Comparison of ENCODE assay signal across 15 mouse cellular contexts in the genomic region with DNA sequence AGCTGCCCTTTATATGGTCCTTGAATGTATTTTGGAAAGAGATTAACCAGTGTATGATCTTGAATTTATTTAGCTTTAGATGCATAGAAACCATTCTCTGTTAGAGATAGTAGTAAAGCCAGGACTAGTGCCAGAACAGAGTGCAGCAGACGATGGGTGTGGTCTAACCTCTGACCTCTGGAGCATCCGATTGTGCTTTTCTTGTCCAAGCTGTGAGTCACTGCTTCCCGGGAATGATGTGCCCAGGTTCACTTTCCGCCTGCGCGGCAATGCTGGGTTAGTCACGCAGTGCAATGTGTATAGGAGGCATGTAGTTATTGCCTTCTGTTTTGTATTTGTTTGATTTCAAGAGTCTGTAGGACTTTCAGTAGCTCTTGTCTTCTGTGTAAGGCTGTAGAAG. TPM values are rescaled to one million over a fixed set of nuclear protein-coding genes. Genes with fewer than 3 reads are reported as not detected.
DNase-seq lines count a peak whose midpoint lies in the region; ATAC-seq and TF ChIP-seq lines count a peak whose summit lies in the region.
"Had no signal": no experiment of that assay in that cellular context is flagged by ENCODE, and none has a peak within 500 bp of the region (broad histone marks: within the 10 kb centered on the region; RNA-seq: fewer than 3 reads in every experiment).

No protein-coding gene starts in this region.

- no peak overlapping the region for H3K4me3 ChIP-seq in heart, embryonic 11.5 days (ENCODE audit: low read depth, low read length)
- no peak overlapping the region for H3K4me3 ChIP-seq in ES-Bruce4 (ENCODE audit: low read depth, low read length)
- no peak overlapping the region for H3K4me3 ChIP-seq in lung, postnatal 0 days (ENCODE audit: low read depth, low read length)
- H3K4me3 ChIP-seq: erythroblast, embryonic 14.5 days; intestine, embryonic 15.5 days; liver, embryonic 15.5 days; neural tube, embryonic 12.5 days had no signal

- WGBS in heart, embryonic 11.5 days (ENCODE audit: insufficient replicate concordance): 86% methylated on average over 7 of the region's 7 CpGs
- 67% methylated on average over 7 of the region's 7 CpGs for WGBS in lung, postnatal 0 days

- no peaks in the 10 kb centered on the region for H3K9me3 ChIP-seq in heart, embryonic 11.5 days (replicated peaks; ENCODE audit: control insufficient read depth, low read length)
- no peaks in the 10 kb centered on the region for H3K9me3 ChIP-seq in ES-Bruce4 (replicated peaks; ENCODE audit: control insufficient read depth, insufficient read depth, low read length, poor library complexity, severe bottlenecking)
- no peaks in the 10 kb centered on the region for H3K9me3 ChIP-seq in lung, postnatal 0 days (ENCODE audit: low read length)
- H3K9me3 ChIP-seq: intestine, embryonic 15.5 days; liver, embryonic 15.5 days; neural tube, embryonic 12.5 days had no signal

- peak; percentile 8 for DNase-seq in heart, postnatal 25 days (ENCODE audit: low spot score)
- peak; percentile 21 for DNase-seq in adrenal gland, adult 8-10 months
- peak; percentile 17 for DNase-seq in lung, postnatal 0 days (ENCODE audit: low spot score)
- no peak for DNase-seq in spleen, postnatal 10 days (ENCODE audit: low spot score in 2 of 2)
- DNase-seq in layer of hippocampus, postnatal 25 days (ENCODE audit: extremely low spot score in 1 of 2, low spot score in 1 of 2): no peak
- DNase-seq: midbrain, embryonic 14.5 days had no signal

- TF ChIP-seq EP300 in ES-Bruce4 (IDR thresholded peaks at IDR 0.05; ENCODE audit: insufficient read depth, low read depth, low read length): no peak
- TF ChIP-seq EP300 in lung, postnatal 0 days (IDR thresholded peaks at IDR 0.05): no peak

- no peak overlapping the region for H3K9ac ChIP-seq in heart, embryonic 11.5 days (ENCODE audit: low read depth, low read length)
- no peak overlapping the region for H3K9ac ChIP-seq in ES-Bruce4 (ENCODE audit: low read depth, poor library complexity, severe bottlenecking)
- no peak overlapping the region for H3K9ac ChIP-seq in lung, postnatal 0 days (replicated peaks; ENCODE audit: low read depth)
- H3K9ac ChIP-seq: intestine, embryonic 15.5 days; liver, embryonic 15.5 days; neural tube, embryonic 12.5 days had no signal

- ATAC-seq in heart, embryonic 11.5 days (replicated peaks; ENCODE audit: insufficient number of reproducible peaks, low FRiP score, low TSS enrichment): no peak
- ATAC-seq in lung, postnatal 0 days: peak; percentile 39; the same call in 1 of the 2 replicates
- ATAC-seq: intestine, embryonic 15.5 days had no signal

- peaks cover 18% of the 10 kb centered on the region for H3K36me3 ChIP-seq in heart, embryonic 11.5 days (ENCODE audit: control insufficient read depth, insufficient read depth, low read length)
- H3K36me3 ChIP-seq in ES-Bruce4 (ENCODE audit: control insufficient read depth, insufficient read depth, low read length, poor library complexity, severe bottlenecking): peaks cover 20% of the 10 kb centered on the region
- H3K36me3 ChIP-seq in lung, postnatal 0 days (ENCODE audit: insufficient read depth, low read length): 0 out of 2 replicates have a peak, but pooled peaks cover 6% of the 10 kb centered on the region

- no peaks in the 10 kb centered on the region for H3K4me1 ChIP-seq in heart, embryonic 11.5 days (ENCODE audit: control insufficient read depth, insufficient read depth, low read length)
- H3K4me1 ChIP-seq in ES-Bruce4 (ENCODE audit: control insufficient read depth, insufficient read depth, low read length): peaks cover 8% of the 10 kb centered on the region
- no peaks in the 10 kb centered on the region for H3K4me1 ChIP-seq in lung, postnatal 0 days (ENCODE audit: insufficient read depth, low read depth, low read length)
- H3K4me1 ChIP-seq: intestine, embryonic 15.5 days; liver, embryonic 15.5 days; neural tube, embryonic 12.5 days had no signal

- H3K27me3 ChIP-seq in heart, embryonic 11.5 days (ENCODE audit: control insufficient read depth, insufficient read depth, low read length): no peaks in the 10 kb centered on the region
- no peaks in the 10 kb centered on the region for H3K27me3 ChIP-seq in ES-Bruce4 (ENCODE audit: control insufficient read depth, insufficient read depth, low read length, poor library complexity, severe bottlenecking)
- no peaks in the 10 kb centered on the region for H3K27me3 ChIP-seq in lung, postnatal 0 days (replicated peaks; ENCODE audit: insufficient read depth, low read length)
- H3K27me3 ChIP-seq: CH12.LX; intestine, embryonic 15.5 days; liver, embryonic 15.5 days; neural tube, embryonic 12.5 days had no signal

- no peak overlapping the region for H3K4me2 ChIP-seq in heart, embryonic 11.5 days
- no peak overlapping the region for H3K4me2 ChIP-seq in lung, postnatal 0 days (replicated peaks; ENCODE audit: low read depth, low read length)
- H3K4me2 ChIP-seq: intestine, embryonic 15.5 days; liver, embryonic 15.5 days; neural tube, embryonic 12.5 days had no signal

- TF ChIP-seq CTCF in ES-Bruce4 (IDR thresholded peaks at IDR 0.05; ENCODE audit: low read depth, low read length): no peak
- no peak for TF ChIP-seq CTCF in lung, postnatal 0 days (IDR thresholded peaks at IDR 0.05)

- TF ChIP-seq POLR2A in ES-Bruce4 (IDR thresholded peaks at IDR 0.05; ENCODE audit: insufficient read depth, low read length): no peak

- H3K27ac ChIP-seq in heart, embryonic 11.5 days (ENCODE audit: low read depth, low read length): no peak overlapping the region
- H3K27ac ChIP-seq in ES-Bruce4 (ENCODE audit: insufficient read depth, low read length): 0 out of 2 replicates have a peak overlapping the region, but pooled peaks have one; percentile 40
- no peak overlapping the region for H3K27ac ChIP-seq in lung, postnatal 0 days (ENCODE audit: low read length)
- H3K27ac ChIP-seq: intestine, embryonic 15.5 days; liver, embryonic 15.5 days; neural tube, embryonic 12.5 days had no signal

- intact Hi-C loops in heart, postnatal 25 days (cut with DNase I): no loop called here

RNA-seq across cellular contexts. Expression of a gene that starts 11.1 kb away (rescaled TPM):
- total RNA-seq in heart, postnatal 25 days (2021): 10 to 100 TPM; 21.0 to 23.0 TPM
- 4.6 and 7.3 TPM in 2 replicates for polyA plus RNA-seq in heart, embryonic 11.5 days (2014; fragmentation: Nextera tagmentation; extraction: Ambion mirVana)
- 43.9 and 53.5 TPM in 2 replicates for polyA plus RNA-seq in ES-Bruce4 (2011; ENCODE audit: insufficient read depth, insufficient read length, low read depth, missing spikeins)
- 10 to 100 TPM; 26.2 to 37.3 (median 28.5) TPM for total RNA-seq in adrenal gland, adult 8-10 months (2022)
- polyA plus RNA-seq in lung, postnatal 0 days (2015; fragmentation: Nextera tagmentation; extraction: Ambion mirVana): 6.5 and 7.6 TPM in 2 replicates
- 10 to 100 TPM; 38.5 to 47.8 TPM for total RNA-seq in layer of hippocampus, postnatal 25 days (2021)

RNA-seq across cellular contexts. Expression of a gene that starts 45.8 kb away (rescaled TPM):
- total RNA-seq in heart, postnatal 25 days (2021): not detected
- not detected in 2 replicates for polyA plus RNA-seq in heart, embryonic 11.5 days (2014; fragmentation: Nextera tagmentation; extraction: Ambion mirVana)
- polyA plus RNA-seq in ES-Bruce4 (2011; ENCODE audit: insufficient read depth, insufficient read length, low read depth, missing spikeins): not detected in 2 replicates
- total RNA-seq in adrenal gland, adult 8-10 months (2022): under 1 TPM in 1 of 4 experiments, not detected in 3; 0.35 TPM
- 4.3 and 6.8 TPM in 2 replicates for polyA plus RNA-seq in lung, postnatal 0 days (2015; fragmentation: Nextera tagmentation; extraction: Ambion mirVana)
- total RNA-seq in layer of hippocampus, postnatal 25 days (2021): 1 to 10 TPM; 1.7 to 2.9 TPM
- total RNA-seq: CH12.LX; heart, postnatal 14 days had no signal
- polyA plus RNA-seq: erythroblast, embryonic 14.5 days; intestine, embryonic 15.5 days; liver, embryonic 15.5 days; neural tube, embryonic 12.5 days; stomach, embryonic 14.5 days had no signal

Comparison
In these comparisons a context has a peak if more than half of its experiments do, and no peak if none do; other contexts are left out.
1. DNase-seq: peak in heart, postnatal 25 days (single experiment), adrenal gland, adult 8-10 months (single experiment) and lung, postnatal 0 days (single experiment); none in spleen, postnatal 10 days (0 of 2) and layer of hippocampus, postnatal 25 days (0 of 2).